Mouse (Mus musculus) spleen, embryonic (tissue): Measurements from ENCODE around the gene Iqck.

Source experiments
- CTCF ChIA-PET: fragments of 350-600 bp; sonication (Branson Sonifier 250); formaldehyde crosslinking; loops from one replicate; lab custom pipeline; 2022; lab: Charles Lee

Gene Iqck

GRCm38 (mm10) chr7:118948677-118949282 is 93.2 kb downstream of the Iqck start:
- CTCF ChIA-PET: no interaction called here

- CTCF ChIA-PET: no interaction called here
Measured at GRCm38 (mm10) chr7:118949749-118950148, 94.2 kb downstream of the Iqck start.

- CTCF ChIA-PET: no interaction called here
Measured at GRCm38 (mm10) chr7:118953626-118954282, 98.2 kb downstream of the Iqck start.

- CTCF ChIA-PET: no interaction called here
Measured at GRCm38 (mm10) chr7:118954968-118955367, 99.4 kb downstream of the Iqck start.

- CTCF ChIA-PET: no interaction called here
Measured at GRCm38 (mm10) chr7:118956616-118957246, 101.2 kb downstream of the Iqck start.

- CTCF ChIA-PET: no interaction called here
Measured at GRCm38 (mm10) chr7:118959209-118959608, 103.7 kb downstream of the Iqck start.

- CTCF ChIA-PET: no interaction called here
Measured at GRCm38 (mm10) chr7:118964777-118965176, 109.2 kb downstream of the Iqck start.

- CTCF ChIA-PET: no interaction called here
Measured at GRCm38 (mm10) chr7:118965198-118965597, 109.6 kb downstream of the Iqck start.

- CTCF ChIA-PET: no interaction called here
Measured at GRCm38 (mm10) chr7:118968870-118969269, 113.3 kb downstream of the Iqck start.

- CTCF ChIA-PET: no interaction called here
Measured at GRCm38 (mm10) chr7:118971499-118971898, 115.9 kb downstream of the Iqck start.

- CTCF ChIA-PET: no interaction called here
Measured at GRCm38 (mm10) chr7:118972306-118972705, 116.8 kb downstream of the Iqck start.

- CTCF ChIA-PET: no interaction called here
Measured at GRCm38 (mm10) chr7:118973377-118973776, 117.8 kb downstream of the Iqck start.

GRCm38 (mm10) chr7:118975837-118976236 is 120.3 kb downstream of the Iqck start:
- CTCF ChIA-PET: no interaction called here

- CTCF ChIA-PET: no interaction called here
Measured at GRCm38 (mm10) chr7:118976414-118977166, 121.0 kb downstream of the Iqck start.

GRCm38 (mm10) chr7:118977167-118977543 is 121.6 kb downstream of the Iqck start:
- CTCF ChIA-PET: no interaction called here

GRCm38 (mm10) chr7:118979121-118979520 is 123.6 kb downstream of the Iqck start:
- CTCF ChIA-PET: no interaction called here

- CTCF ChIA-PET: no interaction called here
Measured at GRCm38 (mm10) chr7:118979708-118980107, 124.2 kb downstream of the Iqck start.

GRCm38 (mm10) chr7:118981346-118981745 is 125.8 kb downstream of the Iqck start:
- CTCF ChIA-PET: interaction anchor here (0.7 kb wide), 1 partner anchor 395 kb away, joined by 4 read pairs; no protein-coding TSS in a partner anchor

- CTCF ChIA-PET: interaction anchor here (0.7 kb wide), 1 partner anchor 395 kb away, joined by 4 read pairs; no protein-coding TSS in a partner anchor
Measured at GRCm38 (mm10) chr7:118981831-118982230, 126.3 kb downstream of the Iqck start.

- CTCF ChIA-PET: no interaction called here
Measured at GRCm38 (mm10) chr7:118982586-118982985, 127.0 kb downstream of the Iqck start.

- CTCF ChIA-PET: no interaction called here
Measured at GRCm38 (mm10) chr7:118983961-118984360, 128.4 kb downstream of the Iqck start.

GRCm38 (mm10) chr7:118985786-118986185 is 130.2 kb downstream of the Iqck start:
- CTCF ChIA-PET: no interaction called here
